Mouse (Mus musculus): ENCODE measurements around the gene Dnah2. TPM values are rescaled to one million over a fixed set of nuclear protein-coding genes. Genes with fewer than 3 reads are reported as not detected.

Dnah2 gene
- polyA plus RNA-seq, 1 experiment from 2014 or later: 1.3 TPM

DNA sequence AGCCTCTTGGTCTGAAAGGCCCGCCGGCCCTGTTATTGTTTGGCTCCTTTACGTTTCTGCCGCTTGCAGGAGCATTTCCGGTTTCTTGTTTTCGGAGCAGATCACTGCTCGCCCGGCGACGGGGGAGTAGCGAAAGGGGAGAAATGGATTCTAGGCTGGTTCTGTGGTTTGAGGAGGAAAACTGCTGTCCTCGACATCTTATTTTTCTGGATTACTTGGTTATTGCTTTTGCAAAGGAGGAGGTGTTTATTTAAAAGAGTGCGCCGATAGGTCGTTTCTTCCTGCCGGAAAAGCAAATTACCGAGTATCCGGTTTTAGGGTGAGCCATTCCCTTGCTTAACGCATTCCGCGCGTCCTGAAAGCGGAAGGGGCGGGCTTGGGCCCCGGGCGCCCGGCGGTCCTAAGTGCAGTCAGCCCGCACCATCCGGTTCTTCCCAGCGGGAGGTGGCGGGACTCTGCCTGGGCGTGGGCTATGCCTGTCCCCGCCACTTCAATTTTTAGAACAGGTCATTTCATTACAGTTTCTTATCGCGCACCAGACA is 32.3 kb upstream of the Dnah2 start:
- Histone ChIP-seq H3K27me3 (replicated peaks; ENCODE audit: insufficient read depth, low read length) (no peaks in the 10 kb centered on the region), H3K36me3 (ENCODE audit: insufficient read depth, low read length) (no peaks in the 10 kb centered on the region), H3K4me1 (ENCODE audit: insufficient read depth, low read depth, low read length) (peaks cover 5% of the 10 kb centered on the region; the same call in 1 of the 2 replicates), H3K4me3 (ENCODE audit: low read depth, low read length) (peak overlapping the region; percentile 51), H3K27ac (ENCODE audit: low read length) (peak overlapping the region; percentile 96), H3K4me2 (replicated peaks; ENCODE audit: low read depth, low read length) (peak overlapping the region; percentile 92), H3K9ac (replicated peaks; ENCODE audit: low read depth) (peak overlapping the region; percentile 46), H3K9me3 (ENCODE audit: low read length) (no peaks in the 10 kb centered on the region)
- WGBS: under 1% methylated on average over 36 of the region's 36 CpGs
- ATAC-seq: peak; percentile 84
- peak; percentile 98 for DNase-seq (ENCODE audit: low spot score)
- TF ChIP-seq CTCF (IDR thresholded peaks at IDR 0.05) (no peak), EP300 (IDR thresholded peaks at IDR 0.05) (peak; percentile 85)

DNA sequence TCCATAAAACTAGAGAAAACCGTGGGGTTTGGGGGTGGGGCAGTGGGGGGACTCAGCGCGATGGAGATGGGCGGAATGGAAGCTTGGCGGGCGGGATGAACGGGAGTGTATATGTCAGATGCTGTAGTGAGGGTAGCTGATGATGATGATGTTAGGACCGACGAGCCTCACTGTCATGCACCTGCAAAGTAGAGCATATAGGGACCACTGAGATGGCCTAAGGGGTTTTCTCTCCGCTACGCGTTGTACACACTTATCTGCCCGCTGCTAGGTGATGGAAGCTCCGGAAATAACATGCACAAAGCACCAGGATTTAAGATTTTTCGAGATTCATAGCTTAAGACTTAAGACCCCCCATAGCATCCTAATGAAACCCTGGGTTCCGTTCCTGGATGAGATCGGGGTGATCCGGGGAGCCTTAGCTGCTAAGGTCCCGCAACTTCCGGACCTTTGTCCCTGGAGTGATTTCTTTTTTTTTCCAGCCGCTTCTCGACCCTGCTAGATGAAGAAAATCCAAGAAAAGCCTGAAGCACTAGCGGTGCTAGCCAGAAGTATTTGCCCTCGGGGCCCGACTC is 31.7 kb upstream of the Dnah2 start:
- peak; percentile 34 for DNase-seq (ENCODE audit: low spot score)
- no peak for ATAC-seq
- Histone ChIP-seq H3K4me2 (replicated peaks; ENCODE audit: low read depth, low read length) (peak overlapping the region; percentile 92), H3K4me3 (ENCODE audit: low read depth, low read length) (peak overlapping the region; percentile 51), H3K36me3 (ENCODE audit: insufficient read depth, low read length) (no peaks in the 10 kb centered on the region), H3K27me3 (replicated peaks; ENCODE audit: insufficient read depth, low read length) (no peaks in the 10 kb centered on the region), H3K9me3 (ENCODE audit: low read length) (no peaks in the 10 kb centered on the region), H3K27ac (ENCODE audit: low read length) (peak overlapping the region; percentile 96), H3K4me1 (ENCODE audit: insufficient read depth, low read depth, low read length) (peaks cover 5% of the 10 kb centered on the region; the same call in 1 of the 2 replicates), H3K9ac (replicated peaks; ENCODE audit: low read depth) (peak overlapping the region; percentile 46)
- WGBS: under 1% methylated on average over 25 of the region's 25 CpGs
- TF ChIP-seq CTCF (IDR thresholded peaks at IDR 0.05): no peak
- TF ChIP-seq EP300 (IDR thresholded peaks at IDR 0.05): no peak

DNA sequence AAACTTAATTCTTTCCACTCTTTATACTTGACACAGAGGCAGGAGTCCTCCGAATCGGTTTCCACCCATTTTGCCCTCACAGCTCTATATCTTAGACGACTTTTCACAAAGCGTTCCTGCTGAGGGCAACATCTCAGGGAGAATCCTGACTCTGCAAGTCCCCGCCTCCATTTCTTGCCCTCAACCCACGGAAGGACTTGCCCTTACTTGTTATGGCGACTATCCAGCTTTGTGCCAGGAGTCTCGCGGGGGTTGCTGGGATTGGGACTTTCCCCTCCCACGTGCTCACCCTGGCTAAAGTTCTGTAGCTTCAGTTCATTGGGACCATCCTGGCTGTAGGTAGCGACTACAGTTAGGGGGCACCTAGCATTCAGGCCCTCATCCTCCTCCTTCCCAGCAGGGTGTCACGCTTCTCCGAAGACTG is 31.2 kb upstream of the Dnah2 start, which contains the start of the genes Wrap53 and Trp53:
Gene Wrap53, minus strand, starts transcription at position 165 of the 424 bp plus-strand sequence.
Gene Trp53, plus strand, starts transcription at position 269 of the 424 bp plus-strand sequence.
- TF ChIP-seq EP300 (IDR thresholded peaks at IDR 0.05): no peak
- peak; percentile 18; the same call in 1 of the 2 replicates for TF ChIP-seq CTCF (IDR thresholded peaks at IDR 0.05)
- Histone ChIP-seq H3K27me3 (replicated peaks; ENCODE audit: insufficient read depth, low read length) (no peaks in the 10 kb centered on the region), H3K4me2 (replicated peaks; ENCODE audit: low read depth, low read length) (peak within 1 kb of the TSS; percentile 92), H3K9ac (replicated peaks; ENCODE audit: low read depth) (peak within 1 kb of the TSS; percentile 46), H3K36me3 (ENCODE audit: insufficient read depth, low read length) (no peaks in the 10 kb centered on the region), H3K27ac (ENCODE audit: low read length) (peak within 1 kb of the TSS; percentile 96), H3K4me3 (ENCODE audit: low read depth, low read length) (peak within 1 kb of the TSS; percentile 51), H3K4me1 (ENCODE audit: insufficient read depth, low read depth, low read length) (peaks cover 5% of the 10 kb centered on the region; the same call in 1 of the 2 replicates), H3K9me3 (ENCODE audit: low read length) (no peaks in the 10 kb centered on the region)
- WGBS: 0% methylated on average over 13 of the region's 13 CpGs
- DNase-seq (ENCODE audit: low spot score): peak; percentile 99
- ATAC-seq: peak; percentile 65

DNA sequence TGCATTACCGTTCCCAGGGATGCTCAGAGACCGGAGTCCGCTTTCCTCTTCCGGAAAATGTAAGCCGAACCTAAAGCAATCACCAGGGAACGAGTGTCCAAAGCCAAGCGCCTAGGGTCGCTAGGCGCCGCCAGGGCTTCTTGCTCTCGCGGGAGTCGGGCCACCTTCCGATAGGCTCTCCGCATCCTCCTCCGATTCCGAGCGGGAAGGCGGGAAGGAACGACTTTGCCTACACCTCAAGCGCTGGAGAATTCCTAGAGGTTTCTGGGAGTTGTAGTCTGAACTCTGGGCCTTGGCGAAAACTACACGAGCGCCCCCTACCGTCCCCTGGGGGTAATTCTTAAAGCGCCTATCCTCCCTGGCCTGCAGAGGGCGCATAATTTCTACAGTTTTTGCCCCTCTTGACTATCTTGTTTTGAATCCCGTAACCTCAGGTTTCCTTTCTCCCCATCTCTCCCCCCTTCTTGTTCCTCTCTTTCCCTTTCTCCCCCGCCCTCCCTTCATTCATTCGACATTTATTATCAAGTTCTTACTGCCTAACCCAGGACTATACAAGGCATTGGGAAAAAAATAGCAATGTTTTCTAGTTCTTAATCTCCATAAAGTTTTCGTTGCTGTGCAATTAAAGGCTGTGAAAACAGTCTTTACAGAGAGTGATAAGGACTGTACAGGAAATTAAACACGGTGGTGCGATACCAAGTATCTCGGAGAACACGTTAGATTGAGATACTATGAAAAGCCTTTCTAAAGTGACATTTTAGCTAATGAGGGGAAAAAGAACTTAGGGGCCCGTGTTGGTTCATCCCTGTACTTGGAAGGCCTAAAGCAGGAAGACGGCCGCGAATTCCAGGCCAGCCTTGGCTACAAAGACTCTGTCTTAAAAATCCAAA is 30.5 kb upstream of the Dnah2 start:
- Histone ChIP-seq H3K9me3 (ENCODE audit: low read length) (no peaks in the 10 kb centered on the region), H3K27me3 (replicated peaks; ENCODE audit: insufficient read depth, low read length) (no peaks in the 10 kb centered on the region), H3K9ac (replicated peaks; ENCODE audit: low read depth) (peak overlapping the region; percentile 46), H3K36me3 (ENCODE audit: insufficient read depth, low read length) (no peaks in the 10 kb centered on the region), H3K27ac (ENCODE audit: low read length) (peak overlapping the region; percentile 96), H3K4me1 (ENCODE audit: insufficient read depth, low read depth, low read length) (peaks cover 5% of the 10 kb centered on the region; the same call in 1 of the 2 replicates), H3K4me2 (replicated peaks; ENCODE audit: low read depth, low read length) (peak overlapping the region; percentile 92), H3K4me3 (ENCODE audit: low read depth, low read length) (peak overlapping the region; percentile 51)
- under 1% methylated on average over 39 of the region's 39 CpGs for WGBS
- peak; percentile 92 for ATAC-seq
- DNase-seq (ENCODE audit: low spot score): peak; percentile 100
- TF ChIP-seq CTCF (IDR thresholded peaks at IDR 0.05): peak; percentile 100
- peak; percentile 58; the same call in 1 of the 2 replicates for TF ChIP-seq EP300 (IDR thresholded peaks at IDR 0.05)

DNA sequence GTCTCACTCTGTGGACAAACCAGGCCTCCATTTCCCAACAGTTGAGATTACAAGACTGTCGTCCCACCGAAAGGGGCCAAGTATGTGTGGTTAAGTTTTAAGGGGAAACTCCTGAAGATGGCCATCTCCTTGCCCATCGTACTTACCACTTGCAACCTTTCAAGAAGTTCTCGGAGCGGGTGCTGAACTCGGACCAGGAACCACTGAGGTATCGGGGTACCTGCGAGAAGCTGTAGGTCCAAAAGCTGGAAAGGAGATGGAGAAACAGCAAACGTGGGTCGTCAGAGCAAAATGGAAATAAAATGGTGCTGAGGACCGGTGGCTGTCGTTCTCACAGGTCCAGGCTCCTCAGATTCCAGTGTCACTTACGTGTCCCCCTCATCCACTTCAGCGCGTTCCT is 29.4 kb upstream of the Dnah2 start:
- peaks cover 5% of the 10 kb centered on the region; the same call in 1 of the 2 replicates for H3K4me1 ChIP-seq (ENCODE audit: insufficient read depth, low read depth, low read length)
- no peak for TF ChIP-seq CTCF (IDR thresholded peaks at IDR 0.05)
- no peak for TF ChIP-seq EP300 (IDR thresholded peaks at IDR 0.05)
- H3K4me2 ChIP-seq (replicated peaks; ENCODE audit: low read depth, low read length): peak overlapping the region; percentile 91
- ATAC-seq (no peak), DNase-seq (ENCODE audit: low spot score) (no peak)
- peak overlapping the region; percentile 51 for H3K4me3 ChIP-seq (ENCODE audit: low read depth, low read length)
- WGBS: 10% methylated on average over 15 of the region's 15 CpGs
- no peaks in the 10 kb centered on the region for H3K36me3 ChIP-seq (ENCODE audit: insufficient read depth, low read length)
- H3K27ac ChIP-seq (ENCODE audit: low read length): no peak overlapping the region
- H3K9me3 ChIP-seq (ENCODE audit: low read length): no peaks in the 10 kb centered on the region
- H3K27me3 ChIP-seq (replicated peaks; ENCODE audit: insufficient read depth, low read length): no peaks in the 10 kb centered on the region
- H3K9ac ChIP-seq (replicated peaks; ENCODE audit: low read depth): peak overlapping the region; percentile 41

DNA sequence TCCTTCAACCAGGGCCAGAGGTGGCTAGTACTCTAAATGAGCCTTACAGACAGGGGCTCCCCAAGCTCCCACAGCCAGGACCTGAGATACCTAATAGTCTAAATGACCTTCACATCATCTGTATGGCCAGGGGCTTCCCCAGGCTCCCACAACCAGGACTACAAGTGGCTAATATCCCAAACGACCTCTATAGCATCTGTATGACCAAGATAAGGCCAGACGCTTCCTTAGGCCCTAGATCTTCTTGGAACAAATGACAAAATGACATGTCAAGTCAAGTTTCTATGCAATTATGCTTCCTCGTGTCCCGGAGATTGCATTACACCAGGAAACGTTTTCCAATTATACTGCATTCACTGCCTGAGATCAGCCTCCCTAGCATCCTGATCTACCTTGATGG is 27.4 kb upstream of the Dnah2 start:
- no peak overlapping the region for H3K4me3 ChIP-seq (ENCODE audit: low read depth, low read length)
- ATAC-seq (no peak), DNase-seq (ENCODE audit: low spot score) (no peak)
- no peaks in the 10 kb centered on the region for H3K27me3 ChIP-seq (replicated peaks; ENCODE audit: insufficient read depth, low read length)
- no peaks in the 10 kb centered on the region for H3K36me3 ChIP-seq (ENCODE audit: insufficient read depth, low read length)
- H3K9me3 ChIP-seq (ENCODE audit: low read length): no peaks in the 10 kb centered on the region
- 57% methylated on average over 5 of the region's 5 CpGs for WGBS
- no peak for TF ChIP-seq CTCF (IDR thresholded peaks at IDR 0.05)
- no peak for TF ChIP-seq EP300 (IDR thresholded peaks at IDR 0.05)
- H3K4me1 ChIP-seq (ENCODE audit: insufficient read depth, low read depth, low read length): peaks cover 5% of the 10 kb centered on the region; the same call in 1 of the 2 replicates
- no peak overlapping the region for H3K27ac ChIP-seq (ENCODE audit: low read length)
- no peak overlapping the region for H3K4me2 ChIP-seq (replicated peaks; ENCODE audit: low read depth, low read length)
- H3K9ac ChIP-seq (replicated peaks; ENCODE audit: low read depth): no peak overlapping the region

Data from lung, postnatal 0 days (tissue).